Mouse (Mus musculus) gastrocnemius, postnatal 4 days (tissue): Measurements from ENCODE around the gene Ctrl. TPM values are rescaled to one million over a fixed set of nuclear protein-coding genes. Genes with fewer than 3 reads are reported as not detected.

Source experiments
- DNase-seq, 2 experiments: peaks; one replicate each; pipeline ENCODE4 v3.0.0; 2021 to 2022; ENCODE audit warnings: low spot score in 2 of 2, mixed read lengths in 2 of 2
- total RNA-seq, 2 experiments: library from RNA; stranded (reverse); gene quantifications; 2 replicates each; pipeline ENCODE4 v1.2.3; 2021

Ctrl gene
- total RNA-seq, 2 experiments from 2014 or later: 0.44 TPM; not detected in 1

- DNase-seq: no peak
These were observed 4.6 kb upstream of the Ctrl start, which contains the start of gene Psmb10 for GRCm38 (mm10) chr8:105938306-105938669. Gene Psmb10 (minus strand): TSS chr8:105938444.

- peak in 1 of 2 experiments; percentile 24 for DNase-seq
These were observed 4.0 kb upstream of the Ctrl start for GRCm38 (mm10) chr8:105937496-105938305.

GRCm38 (mm10) chr8:105936866-105937475, 3.3 kb upstream of the Ctrl start:
- DNase-seq: peak; percentile 70 to 86

- no peak for DNase-seq
These were observed 2.4 kb upstream of the Ctrl start for GRCm38 (mm10) chr8:105935863-105936603.

GRCm38 (mm10) chr8:105935105-105935504, 1.4 kb upstream of the Ctrl start:
- no peak for DNase-seq

GRCm38 (mm10) chr8:105932525-105932924, 1.1 kb downstream of the Ctrl start:
- no peak for DNase-seq

GRCm38 (mm10) chr8:105931271-105931670, 2.4 kb downstream of the Ctrl start:
- no peak for DNase-seq

- DNase-seq: peak; percentile 77 to 81
These were observed 3.1 kb downstream of the Ctrl start for GRCm38 (mm10) chr8:105930602-105931001.

GRCm38 (mm10) chr8:105925123-105925522, 8.5 kb downstream of the Ctrl start:
- no peak for DNase-seq

GRCm38 (mm10) chr8:105919390-105919789, 14.3 kb downstream of the Ctrl start:
- no peak for DNase-seq

- no peak for DNase-seq
These were observed 32.6 kb downstream of the Ctrl start for GRCm38 (mm10) chr8:105900941-105901616.

- DNase-seq: peak; percentile 88 to 91
These were observed 33.3 kb downstream of the Ctrl start, which contains the start of gene Pskh1 for GRCm38 (mm10) chr8:105900180-105900940. Gene Pskh1 (plus strand): TSS chr8:105900441.

GRCm38 (mm10) chr8:105897801-105898480, 35.7 kb downstream of the Ctrl start:
- DNase-seq: no peak

- DNase-seq: peak; percentile 59 to 79
These were observed 40.3 kb downstream of the Ctrl start, which contains the start of gene Nrn1l for GRCm38 (mm10) chr8:105893339-105893738. Gene Nrn1l (plus strand): TSS chr8:105893567.

- no peak for DNase-seq
These were observed 41.2 kb downstream of the Ctrl start for GRCm38 (mm10) chr8:105892432-105892831.

- DNase-seq: peak in 1 of 2 experiments; percentile 50
These were observed 42.8 kb downstream of the Ctrl start for GRCm38 (mm10) chr8:105890870-105891269.

GRCm38 (mm10) chr8:105889756-105890465, 43.8 kb downstream of the Ctrl start:
- no peak for DNase-seq
